Mouse (Mus musculus) heart, postnatal 0 days (tissue): Measurements from ENCODE around the gene Sumf2. TPM values are rescaled to one million over a fixed set of nuclear protein-coding genes. Genes with fewer than 3 reads are reported as not detected.

ENCODE experiments used
- ATAC-seq: fragments of 200-750 bp; cut with Nextera tagmentation; 2 replicates; pipeline ENCODE4 v1.8.0; 2017; ENCODE audit warnings: low read depth, moderate number of reproducible peaks, moderate library complexity; ENCODE audit not compliant: insufficient read depth
- DNase-seq: peaks from one replicate; pipeline ENCODE4 v3.0.0-alpha.2; 2016; ENCODE audit warnings: low spot score
- H3K27ac ChIP-seq: fragments of 300-500 bp; sonication (generic); 2 replicates; pipeline ENCODE4 v1.5.1; 2014; ENCODE audit warnings: low read depth, mild to moderate bottlenecking
- H3K27me3 ChIP-seq: fragments of 300-500 bp; sonication (generic); 2 replicates; pipeline ENCODE4 v1.6.1; 2014; ENCODE audit warnings: low read length, mixed read lengths; ENCODE audit not compliant: control insufficient read depth, insufficient read depth
- H3K36me3 ChIP-seq: fragments of 300-500 bp; sonication (generic); replicated peaks from 2 replicates; pipeline ENCODE4 v1.6.1; 2014; ENCODE audit warnings: low read length, mixed read lengths; ENCODE audit not compliant: control insufficient read depth, insufficient read depth
- H3K4me1 ChIP-seq: fragments of 300-500 bp; sonication (generic); 2 replicates; pipeline ENCODE4 v1.6.1; 2014; ENCODE audit warnings: antibody characterized with exemption; ENCODE audit not compliant: control insufficient read depth, insufficient read depth
- H3K4me2 ChIP-seq: fragments of 300-500 bp; sonication (generic); 2 replicates; pipeline ENCODE4 v1.6.1; 2014; ENCODE audit warnings: low read depth, mild to moderate bottlenecking, low read length, moderate library complexity
- H3K4me3 ChIP-seq: fragments of 300-500 bp; sonication (generic); 2 replicates; pipeline ENCODE4 v1.5.1; 2014; ENCODE audit warnings: low read depth, low read length
- H3K9ac ChIP-seq: fragments of 300-500 bp; sonication (generic); replicated peaks from 2 replicates; pipeline ENCODE4 v1.6.1; 2014; ENCODE audit warnings: low read depth, low read length, mixed read lengths
- H3K9me3 ChIP-seq: fragments of 300-500 bp; sonication (generic); replicated peaks from 2 replicates; pipeline ENCODE4 v1.6.1; 2016; ENCODE audit warnings: low read length; ENCODE audit not compliant: control insufficient read depth
- CTCF ChIP-seq: IDR thresholded peaks from 2 replicates; pipeline ENCODE4 v1.5.1; 2016; ENCODE audit warnings: antibody characterized with exemption, control low read depth, low read depth
- EP300 ChIP-seq: IDR thresholded peaks from 2 replicates; pipeline ENCODE4 v1.6.1; 2016; ENCODE audit warnings: antibody characterized with exemption, low read depth
- WGBS: fragments of 180-500 bp; shearing (Covaris S2); extraction: QIAGEN DNeasy Blood & Tissue Kit; methylation state at CpG from one replicate; pipeline ENCODE4 v1.1.7; 2014; 5-methylcytosine and 5-hydroxymethylcytosine counted together
- polyA plus RNA-seq: library from polyadenylated mRNA; unstranded; fragments of >200 nt; fragmentation: Nextera tagmentation; extraction: Ambion mirVana; gene quantifications from 2 replicates; pipeline ENCODE4 v1.2.1, GENCODE M21; 2015
- total RNA-seq: library from RNA; depleted of rRNA; stranded (reverse); fragments of >200 nt; gene quantifications from 2 replicates; pipeline ENCODE4 v1.2.3, GENCODE M21; 2014; ENCODE audit warnings: low replicate concordance; rRNA removed

Sumf2 gene
- total and polyA plus RNA-seq, 2 experiments from 2014 or later = 12.8 to 14.9 TPM

DNA sequence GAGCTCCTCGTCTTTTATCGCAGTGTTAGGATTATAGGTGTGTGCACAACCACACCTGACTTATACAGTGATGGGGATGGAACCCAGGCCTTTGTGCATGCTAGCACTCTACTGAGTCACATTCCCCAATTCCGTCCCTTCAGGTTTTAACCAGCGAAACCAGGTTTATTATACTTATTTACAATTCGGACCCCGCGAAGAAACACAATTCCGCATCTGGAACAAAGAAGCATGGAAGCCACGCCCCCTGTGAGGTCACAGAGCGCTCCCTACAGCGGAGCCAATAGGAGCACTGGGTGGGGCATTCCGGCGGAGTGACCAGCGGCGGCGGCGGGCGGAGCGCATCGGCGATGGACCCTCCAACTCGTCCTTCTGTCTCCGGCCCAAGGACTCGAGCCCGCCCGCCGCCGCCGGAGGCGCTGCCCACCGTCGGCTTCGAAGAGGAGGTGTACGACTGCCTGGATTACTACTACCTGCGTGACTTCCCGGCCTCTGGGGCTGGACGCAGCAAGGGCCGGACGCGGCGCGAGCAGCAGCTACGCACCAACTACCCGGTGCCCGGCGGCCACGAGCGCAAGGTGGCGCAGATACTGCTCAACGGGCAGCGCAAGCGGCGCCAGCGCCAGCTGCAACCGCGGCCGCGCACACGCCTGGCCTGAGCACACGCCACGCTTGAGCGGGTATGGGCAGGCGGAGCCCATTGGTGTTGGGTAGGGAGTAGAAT is 61.6 kb downstream of the Sumf2 start, which contains the start of gene Nupr1l:
Gene Nupr1l, plus strand, starts transcription at position 299 of the 724 bp plus-strand sequence.
- H3K9ac ChIP-seq = peak within 1 kb of the TSS; percentile 51
- 0 out of 2 replicates have a peak, but pooled peaks cover 4% of the 10 kb centered on the region for H3K4me1 ChIP-seq
- ATAC-seq = peak; percentile 97
- under 1% methylated on average over 63 of the region's 63 CpGs for WGBS
- H3K27ac ChIP-seq = peak within 1 kb of the TSS; percentile 82
- peak within 1 kb of the TSS; percentile 77 for H3K4me2 ChIP-seq
- peak; percentile 68; the same call in 1 of the 2 replicates for TF ChIP-seq EP300
- TF ChIP-seq CTCF = peak; percentile 27
- peak within 1 kb of the TSS; percentile 58 for H3K4me3 ChIP-seq
- no peaks in the 10 kb centered on the region for H3K27me3 ChIP-seq
- H3K9me3 ChIP-seq = no peaks in the 10 kb centered on the region
- DNase-seq = peak; percentile 91
- H3K36me3 ChIP-seq = no peaks in the 10 kb centered on the region

DNA sequence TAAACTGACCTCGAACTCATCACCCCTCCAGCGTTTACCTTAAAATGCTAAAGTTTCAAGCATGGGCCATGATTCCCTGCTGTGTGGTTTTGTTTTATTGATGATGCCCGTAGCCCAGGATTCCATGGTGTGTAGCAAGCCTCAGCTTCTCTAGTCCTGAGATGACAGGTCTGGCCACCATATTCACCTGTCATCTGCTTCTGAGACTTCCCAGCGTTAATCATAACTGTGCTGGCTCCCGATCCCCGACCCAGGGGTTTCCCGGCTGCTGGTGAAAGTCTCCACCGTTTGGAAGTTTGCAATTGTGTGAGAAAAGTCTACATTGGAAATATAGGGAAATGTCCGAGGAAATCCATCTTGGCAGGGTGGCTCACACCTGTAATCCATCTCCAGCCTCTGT is 62.4 kb downstream of the Sumf2 start:
- H3K36me3 ChIP-seq = no peaks in the 10 kb centered on the region
- 69% methylated on average over 9 of the region's 9 CpGs for WGBS
- ATAC-seq (no peak), DNase-seq (no peak)
- 0 out of 2 replicates have a peak overlapping the region, but pooled peaks have one; percentile 51 for H3K9ac ChIP-seq
- no peak for TF ChIP-seq CTCF
- TF ChIP-seq EP300 = no peak
- H3K27ac ChIP-seq = no peak overlapping the region
- H3K9me3 ChIP-seq = no peaks in the 10 kb centered on the region
- 0 out of 2 replicates have a peak, but pooled peaks cover 4% of the 10 kb centered on the region for H3K4me1 ChIP-seq
- H3K4me2 ChIP-seq = peak overlapping the region; percentile 77
- H3K27me3 ChIP-seq = no peaks in the 10 kb centered on the region
- H3K4me3 ChIP-seq = peak overlapping the region; percentile 58

DNA sequence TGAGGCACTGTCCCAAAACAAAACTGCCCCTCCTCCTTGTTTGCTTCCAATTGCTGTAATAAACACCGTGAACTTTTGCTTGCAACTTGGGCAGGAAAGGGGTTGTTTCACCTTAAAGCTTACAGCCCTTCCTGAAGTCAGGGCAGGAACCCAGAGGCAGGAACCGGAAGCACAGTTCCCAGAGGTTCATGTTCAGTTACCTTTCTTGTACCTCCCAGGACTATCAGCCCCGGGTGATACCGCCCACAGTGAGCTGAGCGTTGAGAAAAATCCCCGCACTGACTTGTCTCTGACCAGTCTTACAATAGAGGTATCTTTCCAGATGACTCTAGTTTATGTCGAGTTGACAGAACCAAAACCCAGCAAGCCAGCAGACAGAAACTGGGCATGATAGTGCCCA is 62.8 kb downstream of the Sumf2 start:
- no peaks in the 10 kb centered on the region for H3K36me3 ChIP-seq

More for the DNA sequence above, 62.8 kb downstream of the Sumf2 start:
- no peak for DNase-seq
- WGBS = 74% methylated on average over 7 of the region's 7 CpGs
- no peak for ATAC-seq
- TF ChIP-seq EP300 (no peak), CTCF (no peak)
- no peaks in the 10 kb centered on the region for H3K27me3 ChIP-seq
- H3K4me2 ChIP-seq = no peak overlapping the region
- no peak overlapping the region for H3K4me3 ChIP-seq
- H3K4me1 ChIP-seq = 0 out of 2 replicates have a peak, but pooled peaks cover 4% of the 10 kb centered on the region
- no peak overlapping the region for H3K9ac ChIP-seq
- H3K27ac ChIP-seq = no peak overlapping the region
- no peaks in the 10 kb centered on the region for H3K9me3 ChIP-seq

Other genes starting within 250 kb of the Sumf2 start
- gene Zfp11, start 176.9 kb upstream of the Sumf2 start, total RNA-seq = 0.95 and 1.2 TPM in 2 replicates
- 2.3 and 3.0 TPM in 2 replicates for gene Zfp11, start 176.9 kb upstream of the Sumf2 start, polyA plus RNA-seq
- gene Sept14, start 138.5 kb upstream of the Sumf2 start, total RNA-seq = not detected in 2 replicates
- gene Sept14, start 138.5 kb upstream of the Sumf2 start, polyA plus RNA-seq = not detected in 2 replicates
- 141 and 196 TPM in 2 replicates for gene Mrps17, start 131.5 kb upstream of the Sumf2 start, total RNA-seq
- gene Mrps17, start 131.5 kb upstream of the Sumf2 start, polyA plus RNA-seq = 173 and 181 TPM in 2 replicates
- gene Nipsnap2, start 121.9 kb upstream of the Sumf2 start, total RNA-seq = 563 and 624 TPM in 2 replicates
- gene Nipsnap2, start 121.9 kb upstream of the Sumf2 start, polyA plus RNA-seq = 720 and 738 TPM in 2 replicates
- 21.9 and 30.1 TPM in 2 replicates for gene Psph, start 59.5 kb upstream of the Sumf2 start, total RNA-seq
- 26.2 and 26.5 TPM in 2 replicates for gene Psph, start 59.5 kb upstream of the Sumf2 start, polyA plus RNA-seq
- gene Chchd2, start 40.5 kb downstream of the Sumf2 start, total RNA-seq = 2,460 and 2,937 TPM in 2 replicates
- 1,505 and 1,584 TPM in 2 replicates for gene Chchd2, start 40.5 kb downstream of the Sumf2 start, polyA plus RNA-seq
- 0.27 and 1.4 TPM in 2 replicates for gene Zbed5, start 48.7 kb downstream of the Sumf2 start, total RNA-seq
- 1.4 and 1.5 TPM in 2 replicates for gene Zbed5, start 48.7 kb downstream of the Sumf2 start, polyA plus RNA-seq
- gene Phkg1, start 51.6 kb downstream of the Sumf2 start, total RNA-seq = 3.1 and 9.6 TPM in 2 replicates
- 2.5 and 3.4 TPM in 2 replicates for gene Phkg1, start 51.6 kb downstream of the Sumf2 start, polyA plus RNA-seq
- 0.08 and 0.38 TPM in 2 replicates for gene Nupr1l, start 61.6 kb downstream of the Sumf2 start, total RNA-seq
- 2.7 and 3.5 TPM in 2 replicates for gene Nupr1l, start 61.6 kb downstream of the Sumf2 start, polyA plus RNA-seq
- gene Vkorc1l1, start 95.0 kb downstream of the Sumf2 start, total RNA-seq = 17.4 and 30.8 TPM in 2 replicates
- 7.3 and 8.4 TPM in 2 replicates for gene Vkorc1l1, start 95.0 kb downstream of the Sumf2 start, polyA plus RNA-seq
- 24.6 and 27.8 TPM in 2 replicates for gene Gusb, start 156.1 kb downstream of the Sumf2 start, total RNA-seq
- 30.2 and 31.4 TPM in 2 replicates for gene Gusb, start 156.1 kb downstream of the Sumf2 start, polyA plus RNA-seq
- 9.7 and 21.1 TPM in 2 replicates for gene Asl, start 182.3 kb downstream of the Sumf2 start, total RNA-seq
- gene Asl, start 182.3 kb downstream of the Sumf2 start, polyA plus RNA-seq = 15.9 and 16.6 TPM in 2 replicates
- gene Crcp, start 182.3 kb downstream of the Sumf2 start, total RNA-seq = 2.6 and 9.7 TPM in 2 replicates
- gene Crcp, start 182.3 kb downstream of the Sumf2 start, polyA plus RNA-seq = 20.8 and 23.1 TPM in 2 replicates
- 12.2 and 20.7 TPM in 2 replicates for gene Tpst1, start 226.3 kb downstream of the Sumf2 start, total RNA-seq
- gene Tpst1, start 226.3 kb downstream of the Sumf2 start, polyA plus RNA-seq = 23.7 and 27.9 TPM in 2 replicates